ENCODE assay signal across 8 mouse cellular contexts in the genomic region with DNA sequence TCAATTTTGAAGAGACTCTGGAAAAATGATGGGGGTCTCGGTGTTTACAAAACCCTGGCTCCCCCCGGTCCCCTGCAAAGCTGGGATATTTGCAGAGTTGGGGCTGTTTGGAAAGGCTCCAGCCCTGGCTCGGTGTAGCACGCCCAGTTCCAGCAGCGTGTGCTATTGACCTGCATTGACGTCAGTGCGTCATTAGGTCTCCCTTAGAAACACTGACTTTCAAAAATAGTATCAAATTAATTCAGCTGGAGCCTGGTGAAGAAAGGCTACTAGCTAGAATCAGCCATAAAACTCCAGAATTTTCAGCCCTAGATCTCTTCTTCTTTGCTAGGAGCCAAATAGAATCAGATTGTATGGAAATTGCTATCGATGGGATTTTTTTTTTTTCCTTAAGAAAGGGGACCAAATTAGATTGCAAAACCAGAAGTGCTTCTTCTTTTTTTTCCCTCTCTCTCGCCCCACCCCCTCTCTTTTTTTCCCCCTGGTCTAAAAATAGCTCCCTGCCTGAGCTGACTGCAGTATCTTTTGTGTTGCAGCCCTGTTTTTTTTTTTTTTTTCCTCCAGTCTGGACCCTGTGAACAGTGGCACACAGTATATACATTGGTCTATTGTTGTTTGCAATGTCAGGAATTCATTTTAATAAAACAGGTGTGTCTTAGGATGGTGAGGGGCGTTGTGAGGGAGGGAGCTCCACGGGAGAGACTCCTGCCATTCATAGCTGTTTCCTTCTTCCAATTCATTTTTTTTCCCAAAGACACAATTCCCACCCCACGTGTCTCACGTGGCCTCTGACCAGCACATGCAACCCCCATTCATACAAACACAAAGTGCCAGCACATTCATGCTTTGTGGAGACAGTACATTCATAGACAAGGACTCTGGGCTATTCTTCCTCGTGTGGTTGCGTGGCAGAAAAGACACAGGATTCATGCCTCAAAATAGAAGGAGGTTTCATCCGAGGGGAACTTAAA.
A peak's percentile ranks its signal among the peaks of the same experiment; 100 is the strongest.
DNase-seq lines count a peak whose midpoint lies in the region; ATAC-seq and TF ChIP-seq lines count a peak whose summit lies in the region.

No protein-coding gene starts in this region.

- H3K4me3 ChIP-seq in left cerebral cortex, adult 2 months = peak overlapping the region; percentile 39
- peak overlapping the region; percentile 14; the same call in 1 of the 2 replicates for H3K4me3 ChIP-seq in embryonic facial prominence, embryonic 11.5 days (ENCODE audit: low read depth, low read length)
- H3K4me3 ChIP-seq in layer of hippocampus, adult 2 months = peak overlapping the region; percentile 47
- H3K4me3 ChIP-seq in stomach, embryonic 15.5 days (replicated peaks) = peak overlapping the region; percentile 24

- H3K9me3 ChIP-seq in embryonic facial prominence, embryonic 11.5 days (replicated peaks; ENCODE audit: control insufficient read depth, low read length) = no peaks in the 10 kb centered on the region
- no peaks in the 10 kb centered on the region for H3K9me3 ChIP-seq in stomach, embryonic 15.5 days

- H3K27me3 ChIP-seq in embryonic facial prominence, embryonic 11.5 days (ENCODE audit: control insufficient read depth, insufficient read depth, low read length) = peaks cover 6% of the 10 kb centered on the region; the same call in 1 of the 2 replicates
- H3K27me3 ChIP-seq in stomach, embryonic 15.5 days (replicated peaks) = no peaks in the 10 kb centered on the region

- intact Hi-C loops in left cerebral cortex, adult 2 months (cut with DNase I) = no loop called here
- intact Hi-C loops in heart, postnatal 14 days (cut with DNase I) = no loop called here

- H3K4me2 ChIP-seq in embryonic facial prominence, embryonic 11.5 days (ENCODE audit: low read depth, low read length) = peak overlapping the region; percentile 38
- H3K4me2 ChIP-seq in stomach, embryonic 15.5 days = peak overlapping the region; percentile 58

- peak overlapping the region; percentile 65 for H3K27ac ChIP-seq in left cerebral cortex, adult 2 months
- no peak overlapping the region for H3K27ac ChIP-seq in embryonic facial prominence, embryonic 11.5 days (replicated peaks; ENCODE audit: low read depth, low read length)
- H3K27ac ChIP-seq in layer of hippocampus, adult 2 months = peak overlapping the region; percentile 75
- no peak overlapping the region for H3K27ac ChIP-seq in stomach, embryonic 15.5 days

- ATAC-seq in embryonic facial prominence, embryonic 11.5 days (replicated peaks; ENCODE audit: insufficient number of reproducible peaks, low FRiP score, low TSS enrichment, low read depth) = peak; percentile 71
- ATAC-seq in megakaryocyte, adult 5-6 weeks (ENCODE audit: poor library complexity, severe bottlenecking) = peak; percentile 52; the same call in 1 of the 2 replicates
- no peak; the same call in 1 of the 2 replicates for ATAC-seq in stomach, embryonic 15.5 days (ENCODE audit: insufficient read depth, low FRiP score, low read depth)

- no peaks in the 10 kb centered on the region for H3K36me3 ChIP-seq in embryonic facial prominence, embryonic 11.5 days (replicated peaks; ENCODE audit: control insufficient read depth, insufficient read depth, low read depth, low read length)
- no peaks in the 10 kb centered on the region for H3K36me3 ChIP-seq in stomach, embryonic 15.5 days

- no peak for TF ChIP-seq CTCF in left cerebral cortex, adult 2 months (IDR thresholded peaks at IDR 0.05)
- no peak for TF ChIP-seq CTCF in layer of hippocampus, adult 2 months (conservative IDR thresholded peaks at IDR 0.05)

- no peaks in the 10 kb centered on the region; the same call in 1 of the 2 replicates for H3K4me1 ChIP-seq in embryonic facial prominence, embryonic 11.5 days (ENCODE audit: control insufficient read depth, insufficient read depth, low read length)
- H3K4me1 ChIP-seq in stomach, embryonic 15.5 days = peaks cover 9% of the 10 kb centered on the region; the same call in 1 of the 2 replicates

- peak in 1 of 2 experiments; percentile 45 for DNase-seq in left cerebral cortex, adult 2 months (ENCODE audit: extremely low spot score in 1 of 2, low spot score in 2 of 2)
- DNase-seq in left cerebral cortex, adult 9 months (ENCODE audit: low spot score in 2 of 2) = no peak
- peak; percentile 58 for DNase-seq in embryonic facial prominence, embryonic 11.5 days (ENCODE audit: low spot score)
- peak; percentile 32 to 50 for DNase-seq in heart, postnatal 14 days
- DNase-seq in layer of hippocampus, adult 2 months (ENCODE audit: low spot score in 2 of 2) = peak in 1 of 2 experiments; percentile 68
- DNase-seq in frontal cortex, postnatal 25 days (ENCODE audit: low spot score in 2 of 2) = no peak

- WGBS in embryonic facial prominence, embryonic 11.5 days = 6% methylated on average over 16 of the region's 16 CpGs
- 6% methylated on average over 16 of the region's 16 CpGs for WGBS in stomach, embryonic 15.5 days

- no peak overlapping the region for H3K9ac ChIP-seq in embryonic facial prominence, embryonic 11.5 days (replicated peaks; ENCODE audit: low read length)
- no peak overlapping the region for H3K9ac ChIP-seq in stomach, embryonic 15.5 days

Comparison
In these comparisons a context has a peak if more than half of its experiments do, and no peak if none do; other contexts are left out.
1. DNase-seq: peak in embryonic facial prominence, embryonic 11.5 days (single experiment) and heart, postnatal 14 days (2 of 2); none in left cerebral cortex, adult 9 months (0 of 2) and frontal cortex, postnatal 25 days (0 of 2).
2. H3K27ac ChIP-seq: peak in left cerebral cortex, adult 2 months (single experiment) and layer of hippocampus, adult 2 months (single experiment); none in embryonic facial prominence, embryonic 11.5 days (single experiment) and stomach, embryonic 15.5 days (single experiment).
3. Peak in every context shown above with its lines, with median percentiles within 50 percentile points of each other: H3K4me3 ChIP-seq.